Mouse (Mus musculus): ENCODE data around the gene Elk3. TPM values are rescaled to one million over a fixed set of nuclear protein-coding genes. Genes with fewer than 3 reads are reported as not detected.

The Elk3 gene
- polyA plus RNA-seq, 2 experiments = 42.4 to 60.9 TPM

DNA sequence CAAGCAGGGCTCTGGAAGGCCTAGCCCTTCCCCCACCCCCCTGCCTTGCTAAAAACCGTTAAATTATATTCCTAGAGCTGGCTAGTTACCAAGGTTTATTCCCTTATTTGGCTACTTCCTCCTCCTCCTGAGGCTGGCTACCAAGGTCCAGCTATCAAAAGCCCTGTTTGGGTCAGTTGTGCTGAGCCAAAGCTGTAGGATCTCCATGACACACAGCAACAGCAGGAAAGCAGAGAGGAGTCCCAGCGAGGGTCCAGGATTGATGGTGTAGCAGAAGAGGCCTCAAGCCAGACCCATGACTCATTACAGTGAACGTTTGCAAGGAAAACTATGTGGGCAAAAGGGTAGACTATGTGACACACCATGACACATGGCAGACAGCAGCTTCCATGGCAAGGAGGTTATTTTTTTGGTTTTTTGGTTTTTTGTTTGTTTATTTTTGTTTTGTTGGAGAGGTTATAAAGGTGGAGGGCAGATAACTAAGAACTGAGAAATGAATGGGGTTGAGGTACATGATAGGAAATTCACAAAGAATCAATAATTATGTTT lies 21.4 kb upstream of the Elk3 start:
- no peak overlapping the region for H3K4me3 ChIP-seq (replicated peaks; ENCODE audit: low read length)
- WGBS = 38% methylated on average over 3 of the region's 3 CpGs
- H3K36me3 ChIP-seq (ENCODE audit: control insufficient read depth, insufficient read depth, low read length) = no peaks in the 10 kb centered on the region

DNA sequence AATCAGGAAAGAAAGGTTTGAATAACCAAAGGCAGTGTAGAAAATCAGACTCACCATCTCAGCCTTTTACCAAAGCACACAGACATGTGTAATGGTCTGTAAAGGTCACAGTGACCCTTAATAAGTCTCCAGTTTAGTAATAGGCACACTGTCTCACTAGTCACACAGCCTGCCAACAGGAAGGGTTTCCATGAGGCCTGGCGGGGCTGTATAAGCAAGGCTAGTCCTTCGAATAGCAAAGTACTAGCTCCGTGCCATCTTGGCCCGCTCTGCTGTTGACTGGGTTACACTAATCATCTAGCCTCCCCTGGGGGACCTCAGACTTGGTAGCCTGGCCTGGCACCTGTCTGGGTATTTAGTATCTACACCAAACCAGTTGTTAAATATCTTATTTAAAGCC lies 20.6 kb upstream of the Elk3 start:
- H3K27ac ChIP-seq (replicated peaks; ENCODE audit: low read depth, low read length) = no peak overlapping the region
- ATAC-seq (ENCODE audit: low FRiP score, low read depth) (no peak), DNase-seq (ENCODE audit: low spot score) (no peak)
- H3K4me3 ChIP-seq (replicated peaks; ENCODE audit: low read length) = no peak overlapping the region
- 83% methylated on average over 4 of the region's 4 CpGs for WGBS
- peaks cover 8% of the 10 kb centered on the region; the same call in 1 of the 2 replicates for H3K4me1 ChIP-seq (ENCODE audit: control insufficient read depth, insufficient read depth, low read length)
- H3K9me3 ChIP-seq (ENCODE audit: control insufficient read depth, low read length) = no peaks in the 10 kb centered on the region
- no peak for TF ChIP-seq POLR2A (IDR thresholded peaks at IDR 0.05; ENCODE audit: borderline replicate concordance, extremely low read depth, insufficient read depth, insufficient read length)
- no peaks in the 10 kb centered on the region for H3K27me3 ChIP-seq (ENCODE audit: control insufficient read depth, insufficient read depth, low read length)
- H3K9ac ChIP-seq (ENCODE audit: low read depth, low read length, severe bottlenecking) = no peak overlapping the region
- H3K36me3 ChIP-seq (ENCODE audit: control insufficient read depth, insufficient read depth, low read length) = no peaks in the 10 kb centered on the region
- no peak overlapping the region for H3K4me2 ChIP-seq (replicated peaks; ENCODE audit: low read depth, low read length, severe bottlenecking)

More for the DNA sequence above, 21.4 kb upstream of the Elk3 start:
- no peak for DNase-seq (ENCODE audit: low spot score)
- 0 out of 2 replicates have a peak, but pooled peaks cover 3% of the 10 kb centered on the region for H3K4me1 ChIP-seq (ENCODE audit: control insufficient read depth, insufficient read depth, low read length)
- no peaks in the 10 kb centered on the region for H3K9me3 ChIP-seq (ENCODE audit: control insufficient read depth, low read length)
- no peak overlapping the region for H3K9ac ChIP-seq (ENCODE audit: low read depth, low read length, severe bottlenecking)
- ATAC-seq (ENCODE audit: low FRiP score, low read depth) = no peak
- TF ChIP-seq POLR2A (IDR thresholded peaks at IDR 0.05; ENCODE audit: borderline replicate concordance, extremely low read depth, insufficient read depth, insufficient read length) = no peak
- H3K4me2 ChIP-seq (replicated peaks; ENCODE audit: low read depth, low read length, severe bottlenecking) = no peak overlapping the region
- no peak overlapping the region for H3K27ac ChIP-seq (replicated peaks; ENCODE audit: low read depth, low read length)
- H3K27me3 ChIP-seq (ENCODE audit: control insufficient read depth, insufficient read depth, low read length) = no peaks in the 10 kb centered on the region

DNA sequence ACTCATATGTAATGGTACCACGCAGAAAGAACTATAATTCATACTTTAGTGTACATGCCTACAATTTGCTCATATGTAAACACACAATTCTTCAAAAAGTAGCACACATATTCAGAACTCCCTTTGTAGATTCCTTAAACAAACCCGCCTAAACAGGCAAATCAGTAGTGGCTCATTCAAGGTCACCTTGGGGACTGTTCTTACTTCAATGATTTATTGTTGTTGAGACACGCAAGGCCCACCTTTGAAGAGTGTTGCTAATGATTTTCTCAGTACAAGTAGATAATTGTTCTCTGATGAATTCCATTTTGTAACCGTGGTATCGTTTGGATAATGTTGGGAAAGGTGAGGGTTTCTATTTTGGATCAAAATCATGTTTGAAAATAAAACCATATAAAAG lies 17.4 kb upstream of the Elk3 start:
- Histone ChIP-seq H3K4me2 (replicated peaks; ENCODE audit: low read depth, low read length, severe bottlenecking) (no peak overlapping the region), H3K36me3 (ENCODE audit: control insufficient read depth, insufficient read depth, low read length) (no peaks in the 10 kb centered on the region), H3K4me3 (replicated peaks; ENCODE audit: low read length) (no peak overlapping the region), H3K9me3 (ENCODE audit: control insufficient read depth, low read length) (no peaks in the 10 kb centered on the region), H3K27ac (replicated peaks; ENCODE audit: low read depth, low read length) (no peak overlapping the region), H3K4me1 (ENCODE audit: control insufficient read depth, insufficient read depth, low read length) (peaks cover 15% of the 10 kb centered on the region), H3K27me3 (ENCODE audit: control insufficient read depth, insufficient read depth, low read length) (no peaks in the 10 kb centered on the region), H3K9ac (ENCODE audit: low read depth, low read length, severe bottlenecking) (no peak overlapping the region)
- 65% methylated on average over 5 of the region's 5 CpGs for WGBS
- ATAC-seq (ENCODE audit: low FRiP score, low read depth) (no peak), DNase-seq (ENCODE audit: low spot score) (no peak)
- no peak for TF ChIP-seq POLR2A (IDR thresholded peaks at IDR 0.05; ENCODE audit: borderline replicate concordance, extremely low read depth, insufficient read depth, insufficient read length)

DNA sequence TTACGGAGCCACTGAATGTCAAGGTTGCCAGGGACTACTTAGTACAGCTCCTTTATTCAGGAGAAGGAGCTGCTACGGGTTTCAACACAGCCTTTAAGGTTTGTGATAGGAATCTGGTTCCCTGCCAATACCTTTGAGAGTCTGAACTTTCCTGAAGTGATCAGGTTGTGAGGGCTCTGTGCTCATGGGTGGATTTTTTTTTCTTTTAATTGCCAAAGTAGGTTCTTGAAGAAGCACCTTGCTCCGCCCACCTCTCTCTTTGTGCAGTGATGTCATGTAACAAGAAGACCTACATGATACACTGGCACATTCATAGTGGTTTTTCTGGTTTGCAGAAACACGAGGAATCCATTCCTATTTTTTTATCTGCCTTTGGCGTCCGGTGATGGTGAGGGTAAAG lies 16.3 kb upstream of the Elk3 start:
- ATAC-seq (ENCODE audit: low FRiP score, low read depth) (no peak), DNase-seq (ENCODE audit: low spot score) (no peak)
- TF ChIP-seq POLR2A (IDR thresholded peaks at IDR 0.05; ENCODE audit: borderline replicate concordance, extremely low read depth, insufficient read depth, insufficient read length) = no peak

DNA sequence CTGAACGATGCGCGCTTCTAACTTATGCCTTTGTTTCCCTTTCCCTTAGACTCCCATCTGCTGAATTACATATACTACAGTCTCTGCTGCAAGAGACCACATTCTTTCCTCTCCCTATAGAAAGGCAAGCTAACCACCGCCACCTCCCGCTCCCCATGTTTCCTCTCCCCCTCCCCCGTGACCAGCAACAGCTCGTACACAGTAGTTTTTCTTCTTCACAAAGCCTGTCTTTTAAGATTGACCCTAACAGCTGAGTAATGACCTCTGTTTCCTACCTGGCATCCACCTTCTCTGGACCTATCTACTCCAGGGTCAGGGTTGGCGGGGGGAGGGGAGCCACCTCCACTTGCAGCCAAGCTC lies 15.8 kb upstream of the Elk3 start:
- Histone ChIP-seq H3K4me2 (replicated peaks; ENCODE audit: low read depth, low read length, severe bottlenecking) (no peak overlapping the region), H3K4me3 (replicated peaks; ENCODE audit: low read length) (no peak overlapping the region), H3K9ac (ENCODE audit: low read depth, low read length, severe bottlenecking) (no peak overlapping the region), H3K36me3 (ENCODE audit: control insufficient read depth, insufficient read depth, low read length) (no peaks in the 10 kb centered on the region), H3K9me3 (ENCODE audit: control insufficient read depth, low read length) (no peaks in the 10 kb centered on the region), H3K27me3 (ENCODE audit: control insufficient read depth, insufficient read depth, low read length) (no peaks in the 10 kb centered on the region), H3K4me1 (ENCODE audit: control insufficient read depth, insufficient read depth, low read length) (peaks cover 15% of the 10 kb centered on the region), H3K27ac (replicated peaks; ENCODE audit: low read depth, low read length) (no peak overlapping the region)
- 81% methylated on average over 8 of the region's 8 CpGs for WGBS
- ATAC-seq (ENCODE audit: low FRiP score, low read depth) (no peak), DNase-seq (ENCODE audit: low spot score) (no peak)
- no peak for TF ChIP-seq POLR2A (IDR thresholded peaks at IDR 0.05; ENCODE audit: borderline replicate concordance, extremely low read depth, insufficient read depth, insufficient read length)

More for the DNA sequence above, 16.3 kb upstream of the Elk3 start:
- no peaks in the 10 kb centered on the region for H3K27me3 ChIP-seq (ENCODE audit: control insufficient read depth, insufficient read depth, low read length)
- no peak overlapping the region for H3K9ac ChIP-seq (ENCODE audit: low read depth, low read length, severe bottlenecking)
- H3K4me2 ChIP-seq (replicated peaks; ENCODE audit: low read depth, low read length, severe bottlenecking) = no peak overlapping the region
- H3K4me1 ChIP-seq (ENCODE audit: control insufficient read depth, insufficient read depth, low read length) = peaks cover 15% of the 10 kb centered on the region
- no peaks in the 10 kb centered on the region for H3K9me3 ChIP-seq (ENCODE audit: control insufficient read depth, low read length)
- H3K4me3 ChIP-seq (replicated peaks; ENCODE audit: low read length) = no peak overlapping the region
- no peak overlapping the region for H3K27ac ChIP-seq (replicated peaks; ENCODE audit: low read depth, low read length)
- WGBS = 80% methylated on average over 6 of the region's 6 CpGs
- H3K36me3 ChIP-seq (ENCODE audit: control insufficient read depth, insufficient read depth, low read length) = no peaks in the 10 kb centered on the region
